Mouse (Mus musculus) heart, adult 2 months (tissue): ENCODE measurements at regions not wholly inside any gene's neighbourhood (a gene's known extent, or its start where the extent isn't known, plus 50 kb on each side); places are given as distances from the start of the nearest gene placed in this dataset.

Experiments
- DNase-seq, 2 experiments: peaks; one replicate each; pipeline ENCODE4 v3.0.0; 2021
- H3K27ac ChIP-seq: fragments of 200-600 bp; 2 replicates; pipeline ENCODE4 v1.8.1; 2022
- H3K27me3 ChIP-seq: fragments of 200-500 bp; 2 replicates; pipeline ENCODE4 v1.6.1; 2012; ENCODE audit warnings: mild to moderate bottlenecking, low read length, inconsistent platforms, mixed read lengths; ENCODE audit not compliant: control insufficient read depth, insufficient read depth
- H3K36me3 ChIP-seq: fragments of 200-500 bp; 2 replicates; pipeline ENCODE4 v1.6.1; 2012; ENCODE audit warnings: low read length, inconsistent platforms; ENCODE audit not compliant: control insufficient read depth, insufficient read depth
- H3K4me1 ChIP-seq: fragments of 200-500 bp; 2 replicates; pipeline ENCODE4 v1.6.1; 2011; ENCODE audit warnings: low read length; ENCODE audit not compliant: control insufficient read depth, insufficient read depth
- H3K4me3 ChIP-seq: fragments of 200-600 bp; 2 replicates; pipeline ENCODE4 v1.8.1; 2022
- H3K79me2 ChIP-seq: fragments of 200-500 bp; replicated peaks from 2 replicates; pipeline ENCODE4 v1.6.1; 2012; ENCODE audit warnings: mild to moderate bottlenecking, inconsistent platforms, low read length, moderate library complexity, mixed read lengths; ENCODE audit not compliant: control insufficient read depth, insufficient read depth
- H3K9ac ChIP-seq: fragments of 200-500 bp; 2 replicates; pipeline ENCODE4 v1.6.1; 2012; ENCODE audit warnings: low read depth, mild to moderate bottlenecking, control low read depth, inconsistent platforms, low read length, mixed read lengths
- CTCF ChIP-seq: fragments of 200-600 bp; IDR thresholded peaks from 2 replicates; pipeline ENCODE4 v1.8.1; 2022; ENCODE audit warnings: antibody characterized with exemption, mild to moderate bottlenecking, moderate library complexity
- EP300 ChIP-seq: fragments of 200-500 bp; IDR thresholded peaks from 2 replicates; pipeline ENCODE4 v1.6.1; 2011; ENCODE audit warnings: low read depth, low read length, control low read depth; ENCODE audit not compliant: insufficient read depth
- POLR2A ChIP-seq: fragments of 200-500 bp; IDR thresholded peaks from 2 replicates; pipeline ENCODE4 v1.6.1; 2011; ENCODE audit warnings: mild to moderate bottlenecking, low read depth, low read length, control low read depth; ENCODE audit not compliant: insufficient read depth
- WGBS: fragments of 180-500 bp; shearing (Covaris S2); methylation state at CpG from one replicate; pipeline ENCODE4 v1.1.7; 2018; 5-methylcytosine and 5-hydroxymethylcytosine counted together
- intact Hi-C: fragments of 180-260 bp; cut with DNase I; formaldehyde crosslinking; loops from one replicate; pipeline ENCODE4 v1.15.1; 2025

DNA sequence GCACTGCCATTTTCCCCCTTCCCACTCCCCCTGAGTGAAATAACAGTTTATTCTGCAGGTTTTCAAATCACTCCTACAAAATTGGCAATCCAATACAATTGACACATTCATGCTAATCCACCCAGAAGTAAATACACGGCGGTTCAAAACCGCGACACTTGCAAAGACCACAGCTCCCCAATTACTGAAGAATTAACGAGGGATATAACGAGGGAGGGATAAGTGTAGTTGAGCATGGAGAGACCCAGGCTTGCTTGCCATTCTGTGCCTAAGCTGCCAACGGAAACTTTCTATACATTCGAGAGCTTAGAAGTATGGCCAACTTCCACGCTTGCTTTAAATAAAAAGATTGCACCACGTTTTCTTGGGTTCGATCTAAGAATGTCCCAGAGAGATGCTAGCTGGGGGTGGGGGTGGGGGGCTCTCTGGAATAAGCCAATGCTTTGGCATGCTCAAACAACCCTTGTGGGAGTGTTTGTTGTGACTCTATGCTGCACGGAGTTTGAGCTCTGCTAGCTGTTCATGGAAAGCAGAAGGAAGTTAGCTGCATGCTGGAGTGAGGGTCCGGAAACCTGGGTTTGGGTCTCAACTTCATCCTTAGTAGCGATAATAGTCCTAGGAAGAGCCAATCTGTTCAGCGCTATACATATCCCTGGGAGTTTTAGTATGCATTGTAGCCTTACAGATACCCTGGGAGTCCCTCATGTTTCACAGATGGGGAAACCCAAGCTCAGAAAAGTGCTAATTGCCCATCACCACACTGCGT is 98.9 kb upstream of the Nrbf2 start:
- Histone ChIP-seq H3K79me2 (no peaks in the 10 kb centered on the region), H3K27ac (no peak overlapping the region), H3K27me3 (no peaks in the 10 kb centered on the region), H3K4me3 (no peak overlapping the region), H3K36me3 (no peaks in the 10 kb centered on the region), H3K4me1 (no peaks in the 10 kb centered on the region), H3K9ac (no peak overlapping the region)
- no peak for DNase-seq
- TF ChIP-seq CTCF (no peak), POLR2A (no peak), EP300 (no peak)
- WGBS: 84% methylated on average over 16 of the region's 16 CpGs
- intact Hi-C loops: no loop called here

- Histone ChIP-seq H3K79me2 (no peaks in the 10 kb centered on the region), H3K36me3 (no peaks in the 10 kb centered on the region), H3K4me1 (no peaks in the 10 kb centered on the region), H3K9ac (no peak overlapping the region), H3K27ac (no peak overlapping the region), H3K27me3 (no peaks in the 10 kb centered on the region), H3K4me3 (no peak overlapping the region)
- no peak for TF ChIP-seq EP300
- no peak for TF ChIP-seq CTCF
- TF ChIP-seq POLR2A: no peak
- intact Hi-C loops: no loop called here
- 64% methylated on average over 4 of the region's 4 CpGs for WGBS
- no peak for DNase-seq
Observed at GRCm38 (mm10) chr10:67384568-67384958, 99.5 kb upstream of the Nrbf2 start.

- no peak overlapping the region for H3K9ac ChIP-seq
- intact Hi-C loops: no loop called here
- no peaks in the 10 kb centered on the region for H3K79me2 ChIP-seq
- DNase-seq: no peak
- TF ChIP-seq CTCF: no peak
- TF ChIP-seq POLR2A: no peak
- no peak overlapping the region for H3K4me3 ChIP-seq
- no peak overlapping the region for H3K27ac ChIP-seq
- no peaks in the 10 kb centered on the region for H3K27me3 ChIP-seq
- no peaks in the 10 kb centered on the region for H3K4me1 ChIP-seq
- no peaks in the 10 kb centered on the region for H3K36me3 ChIP-seq
- 59% methylated on average over 5 of the region's 5 CpGs for WGBS
Observed at GRCm38 (mm10) chr10:67385966-67386365, 100.9 kb upstream of the Nrbf2 start.

- DNase-seq: no peak
- TF ChIP-seq POLR2A (no peak), EP300 (no peak), CTCF (no peak)
- H3K79me2 ChIP-seq: no peaks in the 10 kb centered on the region
- H3K27me3 ChIP-seq: no peaks in the 10 kb centered on the region
- intact Hi-C loops: no loop called here
- no peaks in the 10 kb centered on the region for H3K4me1 ChIP-seq
- H3K27ac ChIP-seq: no peak overlapping the region
- no peak overlapping the region for H3K4me3 ChIP-seq
- H3K9ac ChIP-seq: no peak overlapping the region
- WGBS: 46% methylated on average over 6 of the region's 6 CpGs
- no peaks in the 10 kb centered on the region for H3K36me3 ChIP-seq
Observed at GRCm38 (mm10) chr10:67388755-67389154, 103.7 kb upstream of the Nrbf2 start.

- no peak overlapping the region for H3K4me3 ChIP-seq
- DNase-seq: no peak
- H3K36me3 ChIP-seq: no peaks in the 10 kb centered on the region
- H3K9ac ChIP-seq: no peak overlapping the region
- H3K4me1 ChIP-seq: no peaks in the 10 kb centered on the region
- 58% methylated on average over 5 of the region's 5 CpGs for WGBS
- no peaks in the 10 kb centered on the region for H3K79me2 ChIP-seq
- H3K27ac ChIP-seq: no peak overlapping the region
- no peaks in the 10 kb centered on the region for H3K27me3 ChIP-seq
- intact Hi-C loops: no loop called here
- TF ChIP-seq CTCF (no peak), EP300 (no peak), POLR2A (no peak)
Observed at GRCm38 (mm10) chr10:67400434-67400833, 115.3 kb upstream of the Nrbf2 start.

GRCm38 (mm10) chr10:67401409-67401808 is 116.3 kb upstream of the Nrbf2 start:
- 36% methylated on average over 6 of the region's 6 CpGs for WGBS
- no peaks in the 10 kb centered on the region for H3K4me1 ChIP-seq
- no peak overlapping the region for H3K27ac ChIP-seq
- no peak for DNase-seq
- H3K79me2 ChIP-seq: no peaks in the 10 kb centered on the region
- intact Hi-C loops: no loop called here
- H3K4me3 ChIP-seq: no peak overlapping the region
- H3K9ac ChIP-seq: no peak overlapping the region
- TF ChIP-seq EP300 (no peak), POLR2A (no peak)
- H3K27me3 ChIP-seq: no peaks in the 10 kb centered on the region
- H3K36me3 ChIP-seq: no peaks in the 10 kb centered on the region
